In the genomic region with DNA sequence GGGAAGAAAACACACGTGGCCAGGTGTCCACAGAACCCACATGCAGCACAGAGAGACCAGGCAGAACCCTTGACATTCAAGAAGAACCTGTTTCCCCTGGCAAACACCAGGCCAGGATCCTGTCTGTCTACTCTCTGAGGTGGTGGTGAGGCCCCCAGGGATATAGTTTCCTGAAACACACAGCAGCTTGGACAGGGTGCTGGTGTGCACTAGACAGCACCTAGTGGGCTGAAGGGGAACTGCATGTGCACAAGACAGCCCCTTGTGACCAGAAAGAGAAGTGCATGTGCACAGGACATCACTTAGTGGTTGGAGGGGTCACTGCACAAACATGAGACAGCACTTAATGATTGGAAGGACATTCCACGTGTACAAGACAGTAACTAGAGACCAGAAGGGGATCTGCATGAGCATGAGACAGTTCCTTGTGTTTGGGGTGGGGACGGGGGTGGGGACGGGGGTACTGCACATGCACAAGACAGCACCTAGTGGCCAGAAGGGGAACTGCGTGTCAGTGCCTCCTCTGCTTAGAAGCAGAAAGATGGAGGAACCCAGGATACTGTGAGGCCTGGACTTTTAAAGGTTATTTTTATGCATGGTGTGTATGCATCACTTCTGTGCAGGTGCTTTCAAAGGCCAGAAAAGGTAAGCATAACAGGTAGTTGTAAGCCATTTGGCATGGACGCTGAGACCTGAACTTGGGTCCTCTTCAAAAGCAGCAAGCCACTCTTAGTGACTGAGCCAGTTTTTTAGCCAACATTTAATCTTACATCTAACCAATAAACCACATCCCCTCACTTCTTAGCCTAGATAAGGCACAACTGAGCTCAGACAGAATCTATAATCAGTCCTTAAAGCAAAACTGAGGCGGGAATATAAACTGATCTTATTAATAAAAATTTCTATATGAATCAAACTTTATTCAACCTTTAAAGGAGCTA, we compare ENCODE assay signal across 9 mouse cellular contexts. TPM values are rescaled to one million over a fixed set of nuclear protein-coding genes. Genes with fewer than 3 reads are reported as not detected.
DNase-seq lines count a peak whose midpoint lies in the region; ATAC-seq and TF ChIP-seq lines count a peak whose summit lies in the region.
"Had no signal": no experiment of that assay in that cellular context is flagged by ENCODE, and none has a peak within 500 bp of the region (broad histone marks: within the 10 kb centered on the region; RNA-seq: fewer than 3 reads in every experiment).

No protein-coding gene starts in this region.

- no peak for TF ChIP-seq EP300 in stomach, postnatal 0 days (optimal IDR thresholded peaks at IDR 0.05)

- no peaks in the 10 kb centered on the region for H3K4me1 ChIP-seq in forebrain, postnatal 0 days (ENCODE audit: insufficient read depth)
- no peaks in the 10 kb centered on the region for H3K4me1 ChIP-seq in forebrain, embryonic 11.5 days (replicated peaks; ENCODE audit: control insufficient read depth, insufficient read depth, low read length)
- no peaks in the 10 kb centered on the region for H3K4me1 ChIP-seq in lung, adult 2 months (ENCODE audit: control insufficient read depth, insufficient read depth, low read length)
- no peaks in the 10 kb centered on the region for H3K4me1 ChIP-seq in stomach, postnatal 0 days (replicated peaks; ENCODE audit: control insufficient read depth, insufficient read depth)
- H3K4me1 ChIP-seq: lung, embryonic 15.5 days had no signal

- peak; percentile 63 for TF ChIP-seq CTCF in forebrain, postnatal 0 days (IDR thresholded peaks at IDR 0.05; ENCODE audit: low read depth)
- peak; percentile 97 for TF ChIP-seq CTCF in lung, adult 2 months (IDR thresholded peaks at IDR 0.05; ENCODE audit: insufficient read depth, low read length)
- TF ChIP-seq CTCF in stomach, postnatal 0 days (IDR thresholded peaks at IDR 0.05; ENCODE audit: low read depth) = peak; percentile 87

- WGBS in forebrain, postnatal 0 days = 82% methylated on average over 7 of the region's 7 CpGs
- WGBS in forebrain, embryonic 11.5 days = 86% methylated on average over 7 of the region's 7 CpGs
- 74% methylated on average over 7 of the region's 7 CpGs for WGBS in lung, adult 2 months
- WGBS in stomach, postnatal 0 days = 61% methylated on average over 7 of the region's 7 CpGs

- H3K27ac ChIP-seq in forebrain, postnatal 0 days (ENCODE audit: low read depth, low read length) = no peak overlapping the region
- H3K27ac ChIP-seq in forebrain, embryonic 11.5 days (ENCODE audit: low read depth, low read length) = no peak overlapping the region
- H3K27ac ChIP-seq in stomach, postnatal 0 days (replicated peaks) = no peak overlapping the region
- H3K27ac ChIP-seq: lung, embryonic 15.5 days had no signal

- H3K36me3 ChIP-seq in forebrain, postnatal 0 days (ENCODE audit: insufficient read depth) = no peaks in the 10 kb centered on the region
- H3K36me3 ChIP-seq in forebrain, embryonic 11.5 days (ENCODE audit: control insufficient read depth, insufficient read depth, low read length) = no peaks in the 10 kb centered on the region
- no peaks in the 10 kb centered on the region for H3K36me3 ChIP-seq in stomach, postnatal 0 days (ENCODE audit: control insufficient read depth, insufficient read depth, low read length)
- H3K36me3 ChIP-seq: lung, embryonic 15.5 days had no signal

- 0 out of 2 replicates have a peak, but pooled peaks cover 4% of the 10 kb centered on the region for H3K9me3 ChIP-seq in forebrain, postnatal 0 days (ENCODE audit: low read length)
- peaks cover 3% of the 10 kb centered on the region; the same call in 1 of the 2 replicates for H3K9me3 ChIP-seq in forebrain, embryonic 11.5 days (ENCODE audit: control insufficient read depth, low read length)
- no peaks in the 10 kb centered on the region for H3K9me3 ChIP-seq in stomach, postnatal 0 days (ENCODE audit: control insufficient read depth, low read length)
- H3K9me3 ChIP-seq: lung, embryonic 15.5 days had no signal

- no peak overlapping the region for H3K4me2 ChIP-seq in forebrain, postnatal 0 days (ENCODE audit: low read depth)
- no peak overlapping the region for H3K4me2 ChIP-seq in forebrain, embryonic 11.5 days (ENCODE audit: low read depth, low read length, severe bottlenecking)
- H3K4me2 ChIP-seq in stomach, postnatal 0 days (replicated peaks; ENCODE audit: low read depth) = no peak overlapping the region
- H3K4me2 ChIP-seq: lung, embryonic 15.5 days had no signal

- no peaks in the 10 kb centered on the region for H3K27me3 ChIP-seq in forebrain, postnatal 0 days (ENCODE audit: insufficient read depth, low read length)
- no peaks in the 10 kb centered on the region for H3K27me3 ChIP-seq in forebrain, embryonic 11.5 days (ENCODE audit: control insufficient read depth, insufficient read depth, low read length)
- H3K27me3 ChIP-seq in stomach, postnatal 0 days (ENCODE audit: control insufficient read depth, insufficient read depth, low read length) = no peaks in the 10 kb centered on the region
- H3K27me3 ChIP-seq: lung, embryonic 15.5 days had no signal

- ATAC-seq in forebrain, postnatal 0 days = no peak
- no peak for ATAC-seq in forebrain, embryonic 11.5 days (replicated peaks; ENCODE audit: low FRiP score)
- ATAC-seq in common myeloid progenitor, adult 5-6 weeks (replicated peaks; ENCODE audit: low read depth, poor library complexity, severe bottlenecking) = peak; percentile 92
- ATAC-seq in stomach, postnatal 0 days (ENCODE audit: low FRiP score, low TSS enrichment) = peak; percentile 89

- H3K4me3 ChIP-seq in forebrain, postnatal 0 days (ENCODE audit: low read depth, low read length) = no peak overlapping the region
- no peak overlapping the region for H3K4me3 ChIP-seq in forebrain, embryonic 11.5 days (ENCODE audit: low read depth, low read length)
- no peak overlapping the region for H3K4me3 ChIP-seq in lung, adult 2 months (replicated peaks; ENCODE audit: extremely low read depth, low read depth, low read length)
- no peak overlapping the region for H3K4me3 ChIP-seq in stomach, postnatal 0 days (ENCODE audit: low read depth, low read length)
- H3K4me3 ChIP-seq: lung, embryonic 15.5 days had no signal

- no peak for TF ChIP-seq POLR2A in lung, adult 2 months (IDR thresholded peaks at IDR 0.05; ENCODE audit: borderline replicate concordance, extremely low read depth, low read depth, low read length)

- no peak for DNase-seq in forebrain, postnatal 0 days
- DNase-seq in forebrain, embryonic 11.5 days (ENCODE audit: low spot score) = no peak
- peak; percentile 69 for DNase-seq in A20 (ENCODE audit: low read depth, low spot score)
- DNase-seq in lung, adult 2 months = peak; percentile 50
- peak; percentile 68 for DNase-seq in stomach, postnatal 0 days (ENCODE audit: low spot score)
- no peak for DNase-seq in right cerebral cortex, postnatal 25 days
- no peak for DNase-seq in adrenal gland, adult 8-10 months

- H3K9ac ChIP-seq in forebrain, postnatal 0 days = no peak overlapping the region
- H3K9ac ChIP-seq in forebrain, embryonic 11.5 days (ENCODE audit: low read length) = no peak overlapping the region
- no peak overlapping the region for H3K9ac ChIP-seq in stomach, postnatal 0 days (ENCODE audit: low read length)
- H3K9ac ChIP-seq: lung, embryonic 15.5 days had no signal

RNA-seq across cellular contexts. Expression of a gene that starts 54.7 kb away (rescaled TPM):
- total RNA-seq in forebrain, postnatal 0 days (2014; rRNA removed) = 6.6 and 8.2 TPM in 2 replicates
- 3.1 and 4.6 TPM in 2 replicates for polyA plus RNA-seq in forebrain, postnatal 0 days (2015; fragmentation: Nextera tagmentation; extraction: Ambion mirVana)
- 22.9 and 25.6 TPM in 2 replicates for polyA plus RNA-seq in forebrain, embryonic 11.5 days (2014; fragmentation: Nextera tagmentation; extraction: Ambion mirVana)
- not detected in 2 replicates for total RNA-seq in common myeloid progenitor, adult 5-6 weeks (2017)
- 86.3 and 92.3 TPM in 2 replicates for polyA plus RNA-seq in lung, adult 2 months (2012; rRNA removed)
- polyA plus RNA-seq in stomach, postnatal 0 days (2015; fragmentation: Nextera tagmentation; extraction: Ambion mirVana) = 32.4 and 41.6 TPM in 2 replicates
- 10 to 100 TPM; 21.7 to 34.5 (median 29.8) TPM for total RNA-seq in adrenal gland, adult 8-10 months (2022)

Comparison
In these comparisons a context has a peak if more than half of its experiments do, and no peak if none do; other contexts are left out.
1. ATAC-seq: peak in common myeloid progenitor, adult 5-6 weeks (single experiment) and stomach, postnatal 0 days (single experiment); none in forebrain, postnatal 0 days (single experiment) and forebrain, embryonic 11.5 days (single experiment).
2. DNase-seq: peak in A20 (single experiment), lung, adult 2 months (single experiment) and stomach, postnatal 0 days (single experiment); none in forebrain, postnatal 0 days (single experiment), forebrain, embryonic 11.5 days (single experiment), right cerebral cortex, postnatal 25 days (single experiment) and adrenal gland, adult 8-10 months (single experiment).
3. Peak in every context shown above with its lines, with median percentiles within 50 percentile points of each other: CTCF ChIP-seq.